Mouse (Mus musculus) erythroblast, embryonic 14.5 days (primary cell): ENCODE data around the gene Dnaaf3.

Source experiments
- GATA1 ChIP-seq: IDR thresholded peaks from 2 replicates; pipeline ENCODE4 v1.6.1; 2012; ENCODE audit warnings: low read length, inconsistent platforms, mixed read lengths
- TAL1 ChIP-seq: IDR thresholded peaks from 3 replicates; pipeline ENCODE4 v1.6.1; 2012; ENCODE audit warnings: low read length, inconsistent platforms, mixed read lengths

DNA sequence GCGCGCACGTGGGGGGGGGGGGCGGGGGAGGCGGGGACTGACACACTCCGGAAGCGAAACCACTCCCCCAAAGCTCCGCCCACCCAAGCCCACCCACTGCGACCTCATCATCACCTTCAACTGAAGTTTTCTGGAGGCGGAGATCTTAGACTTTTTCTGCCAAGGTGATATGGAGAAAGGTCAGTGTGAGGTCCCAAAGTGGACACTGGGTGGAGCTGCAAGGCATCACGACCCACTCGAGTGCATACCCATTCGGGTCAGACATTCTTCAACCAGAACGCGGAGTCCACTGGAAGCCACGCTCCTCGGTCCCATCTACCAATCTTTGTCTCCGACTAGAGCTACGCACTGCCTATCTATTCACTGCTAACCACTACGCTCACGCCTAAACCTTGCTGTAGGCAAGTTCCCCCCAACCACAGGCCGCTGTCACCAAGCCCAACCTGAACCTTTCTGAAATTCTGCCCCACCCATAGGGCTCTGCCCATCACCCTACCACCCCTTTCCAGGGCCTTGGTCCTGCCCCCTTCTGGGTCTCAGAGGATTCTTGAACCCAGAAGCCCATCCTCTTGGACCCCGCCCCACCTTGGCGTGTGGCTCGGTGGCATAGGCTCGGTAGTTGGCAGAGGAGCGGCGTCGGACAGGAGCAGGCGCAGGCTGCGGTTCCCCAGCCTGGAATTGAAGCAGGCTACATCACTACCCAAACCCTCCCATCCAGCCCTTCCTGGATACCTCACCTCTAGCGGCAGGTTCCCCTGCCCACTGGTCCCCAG, 10.8 kb downstream of the Dnaaf3 start:
- no peak for TF ChIP-seq GATA1
- no peak for TF ChIP-seq TAL1
